Mouse (Mus musculus): ENCODE measurements around the gene Lrrc32.

Gene Lrrc32

GRCm38 (mm10) chr7:98488398-98489130, 519 bp upstream of the Lrrc32 start:
- peak; percentile 26 for DNase-seq (ENCODE audit: low read depth)

GRCm38 (mm10) chr7:98489623-98490084, 571 bp downstream of the Lrrc32 start:
- DNase-seq (ENCODE audit: low read depth): peak; percentile 57

GRCm38 (mm10) chr7:98490328-98490727, 1.2 kb downstream of the Lrrc32 start:
- no peak for DNase-seq (ENCODE audit: low read depth)

- no peak for DNase-seq (ENCODE audit: low read depth)
Observed at GRCm38 (mm10) chr7:98490911-98491310, 1.8 kb downstream of the Lrrc32 start.

GRCm38 (mm10) chr7:98491451-98492200, 2.5 kb downstream of the Lrrc32 start:
- DNase-seq (ENCODE audit: low read depth): no peak

GRCm38 (mm10) chr7:98492331-98492730, 3.2 kb downstream of the Lrrc32 start:
- no peak for DNase-seq (ENCODE audit: low read depth)

GRCm38 (mm10) chr7:98493307-98493706, 4.2 kb downstream of the Lrrc32 start:
- DNase-seq (ENCODE audit: low read depth): no peak

- DNase-seq (ENCODE audit: low read depth): no peak
Observed at GRCm38 (mm10) chr7:98493901-98494480, 4.9 kb downstream of the Lrrc32 start.

- DNase-seq (ENCODE audit: low read depth): no peak
Observed at GRCm38 (mm10) chr7:98495591-98495990, 6.5 kb downstream of the Lrrc32 start.

GRCm38 (mm10) chr7:98497451-98497850, 8.4 kb downstream of the Lrrc32 start:
- DNase-seq (ENCODE audit: low read depth): no peak

GRCm38 (mm10) chr7:98498101-98498500, 9.0 kb downstream of the Lrrc32 start:
- no peak for DNase-seq (ENCODE audit: low read depth)

GRCm38 (mm10) chr7:98498656-98499560, 9.8 kb downstream of the Lrrc32 start:
- no peak for DNase-seq (ENCODE audit: low read depth)

GRCm38 (mm10) chr7:98499561-98500292, 10.6 kb downstream of the Lrrc32 start:
- no peak for DNase-seq (ENCODE audit: low read depth)

- no peak for DNase-seq (ENCODE audit: low read depth)
Observed at GRCm38 (mm10) chr7:98500470-98500869, 11.4 kb downstream of the Lrrc32 start.

GRCm38 (mm10) chr7:98501078-98501477, 12.0 kb downstream of the Lrrc32 start:
- no peak for DNase-seq (ENCODE audit: low read depth)

- DNase-seq (ENCODE audit: low read depth): no peak
Observed at GRCm38 (mm10) chr7:98502921-98503320, 13.8 kb downstream of the Lrrc32 start.

GRCm38 (mm10) chr7:98503951-98504647, 15.0 kb downstream of the Lrrc32 start:
- DNase-seq (ENCODE audit: low read depth): no peak

- no peak for DNase-seq (ENCODE audit: low read depth)
Observed at GRCm38 (mm10) chr7:98504726-98505314, 15.7 kb downstream of the Lrrc32 start.

GRCm38 (mm10) chr7:98505664-98506063, 16.6 kb downstream of the Lrrc32 start:
- no peak for DNase-seq (ENCODE audit: low read depth)

All from c-Kit-positive CD71-negative TER-119-negative erythroid progenitor cells, embryonic 14.5 days (primary cell).